Mouse (Mus musculus): ENCODE data around the gene Fam151b. TPM values are rescaled to one million over a fixed set of nuclear protein-coding genes. Genes with fewer than 3 reads are reported as not detected.

Fam151b gene
- total RNA-seq, 1 experiment: 1.2 TPM

GRCm38 (mm10) chr13:92529828-92530720, 46.3 kb upstream of the Fam151b start:
- H3K4me1 ChIP-seq (ENCODE audit: control insufficient read depth in 2 of 2, insufficient read depth in 2 of 2, low read length in 2 of 2, poor library complexity in 1 of 2): no peaks in the 10 kb centered on the region
- H3K27ac ChIP-seq (ENCODE audit: insufficient read depth, low read depth, low read length, poor library complexity, severe bottlenecking): no peak overlapping the region
- in situ Hi-C loops (cut with MboI; ENCODE audit: low sequenced_read_pairs in 2 of 2, unreplicated experiment in 2 of 2): no loop called here
- TF ChIP-seq MAFK (IDR thresholded peaks at IDR 0.05; ENCODE audit: insufficient read depth, low read depth, low read length): no peak
- peak; percentile 40; the same call in 1 of the 2 replicates for TF ChIP-seq ZNF384 (IDR thresholded peaks at IDR 0.05; ENCODE audit: low read depth, low read length)
- H3K9ac ChIP-seq (ENCODE audit: insufficient read depth, low read depth, low read length, poor library complexity, severe bottlenecking): peak overlapping the region; percentile 70
- H3K4me3 ChIP-seq (ENCODE audit: insufficient read depth in 1 of 2, low read depth in 1 of 2, low read length in 2 of 2, poor library complexity in 1 of 2, severe bottlenecking in 1 of 2): peak overlapping the region; percentile 82 to 87
- no peaks in the 10 kb centered on the region for H3K9me3 ChIP-seq (ENCODE audit: control insufficient read depth, insufficient read depth, low read depth, low read length)
- no peak for DNase-seq (ENCODE audit: low read depth, low spot score)
- no peaks in the 10 kb centered on the region for H3K36me3 ChIP-seq (ENCODE audit: control insufficient read depth, insufficient read depth, low read length, poor library complexity, severe bottlenecking)

DNA sequence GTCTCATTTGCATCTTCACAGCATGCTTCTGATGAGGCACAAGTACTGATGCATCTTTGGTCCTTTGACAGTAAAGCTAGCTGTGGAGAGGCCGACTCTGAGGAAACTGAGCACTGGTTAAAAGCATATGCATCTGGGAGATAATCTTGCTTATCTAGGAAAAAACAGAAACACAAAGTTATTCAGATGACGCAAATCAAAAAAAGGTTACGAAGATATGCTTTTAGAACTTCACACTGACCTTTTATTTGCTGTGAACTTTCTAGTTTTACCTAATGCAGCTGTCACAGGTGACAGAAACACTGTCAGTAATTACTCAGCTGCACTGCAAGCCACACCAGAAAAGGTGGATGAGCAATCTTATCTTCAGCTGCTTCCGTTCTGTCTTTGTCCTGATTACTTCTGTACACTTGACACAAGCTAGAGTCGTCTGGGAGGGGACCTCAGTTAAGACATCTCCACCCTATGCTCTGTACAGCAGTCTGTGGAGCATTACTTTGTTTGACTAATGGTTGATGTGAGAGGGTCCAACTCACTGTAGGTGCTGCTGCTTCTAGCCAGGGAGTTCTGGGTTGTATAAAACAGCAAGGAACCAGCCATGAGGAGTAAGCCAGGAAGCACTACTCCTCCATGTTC, 39.5 kb upstream of the Fam151b start:
- no peak overlapping the region for H3K4me3 ChIP-seq (ENCODE audit: insufficient read depth in 1 of 2, low read depth in 1 of 2, low read length in 2 of 2, poor library complexity in 1 of 2, severe bottlenecking in 1 of 2)
- no peaks in the 10 kb centered on the region for H3K36me3 ChIP-seq (ENCODE audit: control insufficient read depth, insufficient read depth, low read length, poor library complexity, severe bottlenecking)
- H3K4me1 ChIP-seq (ENCODE audit: control insufficient read depth in 2 of 2, insufficient read depth in 2 of 2, low read length in 2 of 2, poor library complexity in 1 of 2): no peaks in the 10 kb centered on the region
- H3K9ac ChIP-seq (ENCODE audit: insufficient read depth, low read depth, low read length, poor library complexity, severe bottlenecking): no peak overlapping the region
- no peak for DNase-seq (ENCODE audit: low read depth, low spot score)
- in situ Hi-C loops (cut with MboI; ENCODE audit: low sequenced_read_pairs in 2 of 2, unreplicated experiment in 2 of 2): no loop called here
- no peak for TF ChIP-seq MAFK (IDR thresholded peaks at IDR 0.05; ENCODE audit: insufficient read depth, low read depth, low read length)
- no peak for TF ChIP-seq HCFC1 (IDR thresholded peaks at IDR 0.05; ENCODE audit: borderline replicate concordance, insufficient read depth, low read length)
- TF ChIP-seq CHD2 (IDR thresholded peaks at IDR 0.05; ENCODE audit: low read depth, low read length): no peak
- TF ChIP-seq ZC3H11A (IDR thresholded peaks at IDR 0.05; ENCODE audit: borderline replicate concordance, low read depth, low read length): no peak
- TF ChIP-seq ZNF384 (IDR thresholded peaks at IDR 0.05; ENCODE audit: low read depth, low read length): no peak
- H3K9me3 ChIP-seq (ENCODE audit: control insufficient read depth, insufficient read depth, low read depth, low read length): no peaks in the 10 kb centered on the region
- H3K27ac ChIP-seq (ENCODE audit: insufficient read depth, low read depth, low read length, poor library complexity, severe bottlenecking): no peak overlapping the region

GRCm38 (mm10) chr13:92504871-92505270, 21.1 kb upstream of the Fam151b start:
- no peak for DNase-seq (ENCODE audit: low read depth, low spot score)
- Histone ChIP-seq H3K9ac (ENCODE audit: insufficient read depth, low read depth, low read length, poor library complexity, severe bottlenecking) (no peak overlapping the region), H3K4me1 (ENCODE audit: control insufficient read depth in 2 of 2, insufficient read depth in 2 of 2, low read length in 2 of 2, poor library complexity in 1 of 2) (no peaks in the 10 kb centered on the region), H3K9me3 (ENCODE audit: control insufficient read depth, insufficient read depth, low read depth, low read length) (no peaks in the 10 kb centered on the region), H3K4me3 (ENCODE audit: insufficient read depth in 1 of 2, low read depth in 1 of 2, low read length in 2 of 2, poor library complexity in 1 of 2, severe bottlenecking in 1 of 2) (no peak overlapping the region), H3K27ac (ENCODE audit: insufficient read depth, low read depth, low read length, poor library complexity, severe bottlenecking) (no peak overlapping the region), H3K36me3 (ENCODE audit: control insufficient read depth, insufficient read depth, low read length, poor library complexity, severe bottlenecking) (no peaks in the 10 kb centered on the region)
- no peak for TF ChIP-seq MAFK (IDR thresholded peaks at IDR 0.05; ENCODE audit: insufficient read depth, low read depth, low read length)
- TF ChIP-seq HCFC1 (IDR thresholded peaks at IDR 0.05; ENCODE audit: borderline replicate concordance, insufficient read depth, low read length): no peak
- TF ChIP-seq CHD2 (IDR thresholded peaks at IDR 0.05; ENCODE audit: low read depth, low read length): no peak
- no peak for TF ChIP-seq ZC3H11A (IDR thresholded peaks at IDR 0.05; ENCODE audit: borderline replicate concordance, low read depth, low read length)
- no peak for TF ChIP-seq ZNF384 (IDR thresholded peaks at IDR 0.05; ENCODE audit: low read depth, low read length)
- in situ Hi-C loops (cut with MboI; ENCODE audit: low sequenced_read_pairs in 2 of 2, unreplicated experiment in 2 of 2): no loop called here

- Histone ChIP-seq H3K36me3 (ENCODE audit: control insufficient read depth, insufficient read depth, low read length, poor library complexity, severe bottlenecking) (no peaks in the 10 kb centered on the region), H3K9ac (ENCODE audit: insufficient read depth, low read depth, low read length, poor library complexity, severe bottlenecking) (no peak overlapping the region), H3K4me3 (ENCODE audit: insufficient read depth in 1 of 2, low read depth in 1 of 2, low read length in 2 of 2, poor library complexity in 1 of 2, severe bottlenecking in 1 of 2) (no peak overlapping the region), H3K4me1 (ENCODE audit: control insufficient read depth in 2 of 2, insufficient read depth in 2 of 2, low read length in 2 of 2, poor library complexity in 1 of 2) (no peaks in the 10 kb centered on the region), H3K27ac (ENCODE audit: insufficient read depth, low read depth, low read length, poor library complexity, severe bottlenecking) (no peak overlapping the region), H3K9me3 (ENCODE audit: control insufficient read depth, insufficient read depth, low read depth, low read length) (no peaks in the 10 kb centered on the region)
- DNase-seq (ENCODE audit: low read depth, low spot score): no peak
- no peak for TF ChIP-seq HCFC1 (IDR thresholded peaks at IDR 0.05; ENCODE audit: borderline replicate concordance, insufficient read depth, low read length)
- TF ChIP-seq CHD2 (IDR thresholded peaks at IDR 0.05; ENCODE audit: low read depth, low read length): no peak
- no peak for TF ChIP-seq MAFK (IDR thresholded peaks at IDR 0.05; ENCODE audit: insufficient read depth, low read depth, low read length)
- no peak for TF ChIP-seq ZNF384 (IDR thresholded peaks at IDR 0.05; ENCODE audit: low read depth, low read length)
- no peak for TF ChIP-seq ZC3H11A (IDR thresholded peaks at IDR 0.05; ENCODE audit: borderline replicate concordance, low read depth, low read length)
- in situ Hi-C loops (cut with MboI; ENCODE audit: low sequenced_read_pairs in 2 of 2, unreplicated experiment in 2 of 2): no loop called here
Observed at GRCm38 (mm10) chr13:92491923-92492322, 8.1 kb upstream of the Fam151b start.
